Mouse (Mus musculus) right cerebral cortex, adult 18-20 months (tissue): ENCODE measurements around the gene Kdelr1.
A peak's percentile ranks its signal among the peaks of the same experiment; 100 is the strongest.

Experiments
- DNase-seq: peaks from one replicate; pipeline ENCODE4 v3.0.0; 2022; ENCODE audit warnings: mixed read lengths

Gene Kdelr1

DNA sequence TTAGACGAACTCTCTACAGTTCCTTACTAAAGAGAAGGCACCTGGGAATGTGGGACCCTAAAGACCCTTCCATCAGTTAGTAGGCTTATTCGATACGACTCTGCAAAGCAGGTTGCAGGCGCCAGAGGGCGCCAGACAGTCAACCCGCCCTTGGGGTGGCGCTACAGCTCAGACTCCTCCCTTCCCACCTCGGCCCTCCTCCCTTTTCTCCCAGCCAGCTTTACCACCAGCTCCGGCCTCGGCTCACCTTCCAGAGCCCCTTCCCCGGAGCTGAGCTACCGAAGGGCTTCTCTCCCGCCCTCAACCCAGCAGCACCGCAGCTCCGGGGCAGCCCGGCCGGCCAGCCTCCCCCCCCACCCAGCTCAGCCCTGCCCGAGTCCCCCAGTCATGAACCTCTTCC is at the start of gene Kdelr1:
TSS of gene Kdelr1 (plus strand) at position 149 of the 400 bp plus-strand sequence.
- peak; percentile 91 for DNase-seq

DNA sequence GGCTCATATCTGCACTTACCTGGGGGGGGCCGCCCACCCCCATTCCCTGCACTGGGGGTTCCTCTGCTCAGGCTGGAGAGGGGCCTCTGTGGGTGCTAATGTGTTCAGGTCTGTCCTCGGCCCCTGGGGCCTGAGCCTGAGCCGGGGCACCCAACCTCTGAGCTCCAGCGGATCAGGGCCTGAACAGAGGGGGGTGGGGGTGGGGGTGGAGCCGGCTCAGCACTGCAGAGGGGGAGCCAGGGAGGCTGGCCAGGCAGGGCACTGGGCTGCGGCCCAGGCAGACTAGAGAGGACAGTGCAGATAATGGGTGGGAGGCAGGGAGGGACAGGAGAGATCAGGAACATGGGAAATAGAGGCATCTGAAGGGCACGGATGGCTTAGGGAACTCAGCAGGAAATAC is 48.0 kb upstream of the Kdelr1 start, which contains the start of gene Kcnj14:
TSS of gene Kcnj14 (minus strand) at position 185 of the 400 bp plus-strand sequence.
- no peak for DNase-seq

DNA sequence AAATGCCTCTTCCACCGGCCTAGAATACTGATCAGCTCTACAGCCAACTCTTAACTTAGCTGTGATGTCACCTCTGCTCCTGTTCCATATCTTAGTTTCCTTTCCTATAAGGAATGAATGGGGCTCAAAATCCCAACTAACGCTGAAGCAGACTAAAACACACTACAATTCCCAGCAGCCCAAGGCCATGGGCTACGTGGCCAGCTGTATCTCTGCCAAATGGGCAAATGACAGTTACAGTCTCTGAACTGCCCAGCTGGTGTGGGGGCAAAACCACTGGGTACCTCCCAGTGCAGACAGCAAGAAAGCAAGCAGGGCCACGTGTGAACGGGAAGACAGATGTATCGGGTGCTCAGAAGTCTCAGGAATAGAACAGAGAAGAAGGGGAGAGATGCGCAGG is 45.9 kb upstream of the Kdelr1 start:
- DNase-seq = no peak

DNA sequence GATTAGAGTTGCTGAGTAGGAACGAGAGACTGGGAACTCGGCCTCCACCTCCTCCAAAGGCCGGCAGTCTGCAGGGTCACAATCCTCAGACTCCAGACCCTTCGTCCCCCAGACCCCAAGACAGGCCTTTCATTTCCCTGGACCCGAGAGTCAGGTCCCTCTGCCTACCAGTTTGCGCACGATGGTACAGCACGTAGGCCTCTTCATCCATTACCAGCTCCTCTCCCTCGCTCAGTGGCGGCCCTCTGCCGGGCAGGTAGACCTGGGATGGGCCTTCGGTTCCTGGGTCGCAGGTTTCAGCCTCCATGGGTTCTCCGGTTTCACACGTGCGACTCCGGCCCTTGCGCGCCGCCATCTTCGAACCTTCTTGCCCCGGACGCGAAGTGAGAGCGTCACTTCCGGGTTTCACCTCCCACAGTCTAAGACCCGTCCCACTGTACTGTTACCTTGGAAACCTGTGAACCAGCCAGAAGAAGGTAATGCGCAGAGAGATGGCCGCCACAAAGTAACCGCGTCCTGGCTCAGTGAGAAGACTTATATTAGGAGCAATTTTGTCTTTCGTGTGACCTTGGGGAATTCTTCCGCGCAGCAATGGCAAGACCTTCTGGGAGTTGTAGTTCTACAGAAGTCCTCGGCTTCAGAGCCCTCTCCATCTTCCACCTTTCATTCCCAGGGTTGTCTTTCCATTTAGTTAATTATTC is 42.0 kb upstream of the Kdelr1 start, which contains the start of gene Grwd1:
TSS of gene Grwd1 (minus strand) at position 518 of the 701 bp plus-strand sequence.
- peak; percentile 90 for DNase-seq

DNA sequence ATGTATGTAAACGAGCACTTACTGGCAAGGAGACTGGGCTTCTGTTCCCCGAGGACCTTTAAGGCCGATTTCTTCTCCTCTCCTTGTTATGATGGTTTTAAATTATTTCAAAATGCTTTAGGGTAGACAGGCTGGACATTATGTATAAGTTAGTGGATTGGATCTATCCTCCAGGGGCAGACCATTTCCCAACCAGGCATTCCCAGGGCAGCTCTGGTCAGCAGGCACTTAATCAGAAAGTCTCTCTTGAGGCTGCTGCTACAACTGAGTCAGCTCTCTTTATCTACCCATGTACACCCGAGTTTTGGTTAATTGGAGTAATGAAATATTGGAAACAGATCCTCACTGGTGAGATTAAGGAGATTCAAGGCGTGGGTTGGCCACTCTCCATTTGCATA is 41.4 kb upstream of the Kdelr1 start:
- no peak for DNase-seq

DNA sequence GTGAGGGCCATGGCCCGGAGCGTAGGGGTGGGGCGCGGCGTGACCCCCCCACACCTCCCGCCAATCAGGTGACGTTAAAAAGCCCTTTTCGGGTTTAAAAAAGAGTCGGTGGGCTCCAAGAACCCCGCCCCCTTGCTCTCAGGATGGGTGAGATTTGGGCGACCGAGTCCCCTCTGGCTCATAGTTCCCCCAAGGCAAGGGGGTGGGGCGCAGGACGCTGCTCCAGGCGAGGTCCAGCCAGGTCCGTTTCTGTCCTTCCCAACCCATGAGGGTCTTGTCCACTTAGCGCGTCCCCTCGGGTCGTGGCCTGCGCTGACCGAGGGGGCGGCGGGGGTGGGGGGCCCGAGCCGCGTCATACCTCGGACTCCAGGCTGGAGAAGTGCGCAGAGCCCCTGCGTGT is 40.1 kb upstream of the Kdelr1 start:
- DNase-seq = no peak

DNA sequence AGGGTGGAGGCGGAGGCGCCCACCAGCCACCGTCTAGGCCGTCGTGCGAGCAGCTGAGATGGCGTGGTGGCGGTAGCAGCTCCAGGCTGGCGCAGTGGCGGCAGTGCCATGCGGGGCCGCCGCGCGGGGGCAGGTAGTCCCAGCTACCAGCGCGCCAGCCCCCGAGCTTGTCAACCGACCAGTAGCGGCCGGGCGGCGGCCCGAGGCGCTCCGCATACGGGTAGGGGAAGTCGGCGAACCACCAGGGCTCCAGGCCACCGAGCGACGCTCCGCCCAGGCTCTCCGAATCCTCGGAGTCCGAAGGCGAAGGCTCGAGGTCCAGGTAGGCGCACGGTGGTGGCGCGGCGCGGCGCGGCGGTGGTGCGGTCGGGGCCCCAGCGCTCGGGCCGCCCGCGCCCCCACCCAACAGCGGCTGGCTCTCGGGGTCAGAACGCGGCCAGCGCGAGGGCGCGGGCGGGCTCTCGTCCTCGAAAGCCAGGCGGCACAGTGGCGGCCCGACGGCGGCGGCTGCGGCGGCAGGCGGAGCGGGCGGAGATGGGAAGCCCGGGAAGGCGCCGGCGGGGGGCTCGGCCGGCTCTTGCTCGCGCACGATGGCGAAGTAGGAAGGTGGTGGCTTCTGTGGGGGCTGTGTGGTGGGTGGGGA is 39.3 kb upstream of the Kdelr1 start:
- no peak for DNase-seq

DNA sequence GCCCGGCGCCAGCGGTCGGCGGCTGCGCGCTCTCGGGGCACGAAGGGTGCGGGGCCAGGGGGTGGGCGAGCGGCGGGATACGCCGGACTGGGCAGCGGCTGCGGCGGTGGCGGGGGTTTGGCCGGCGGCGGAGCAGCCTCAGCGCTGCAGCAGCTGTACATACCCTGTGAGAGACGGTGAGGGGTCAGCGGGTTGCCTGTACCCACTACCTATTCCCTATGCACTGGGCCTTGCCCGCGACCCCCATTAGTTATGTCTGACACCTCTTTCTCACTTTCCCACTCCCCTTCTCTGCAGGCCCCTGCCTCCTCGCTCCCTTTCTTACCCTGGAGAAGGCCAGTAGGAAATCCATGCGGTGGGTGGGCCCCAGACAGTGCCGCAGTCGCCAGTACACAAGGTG is 38.6 kb upstream of the Kdelr1 start:
- DNase-seq = no peak

DNA sequence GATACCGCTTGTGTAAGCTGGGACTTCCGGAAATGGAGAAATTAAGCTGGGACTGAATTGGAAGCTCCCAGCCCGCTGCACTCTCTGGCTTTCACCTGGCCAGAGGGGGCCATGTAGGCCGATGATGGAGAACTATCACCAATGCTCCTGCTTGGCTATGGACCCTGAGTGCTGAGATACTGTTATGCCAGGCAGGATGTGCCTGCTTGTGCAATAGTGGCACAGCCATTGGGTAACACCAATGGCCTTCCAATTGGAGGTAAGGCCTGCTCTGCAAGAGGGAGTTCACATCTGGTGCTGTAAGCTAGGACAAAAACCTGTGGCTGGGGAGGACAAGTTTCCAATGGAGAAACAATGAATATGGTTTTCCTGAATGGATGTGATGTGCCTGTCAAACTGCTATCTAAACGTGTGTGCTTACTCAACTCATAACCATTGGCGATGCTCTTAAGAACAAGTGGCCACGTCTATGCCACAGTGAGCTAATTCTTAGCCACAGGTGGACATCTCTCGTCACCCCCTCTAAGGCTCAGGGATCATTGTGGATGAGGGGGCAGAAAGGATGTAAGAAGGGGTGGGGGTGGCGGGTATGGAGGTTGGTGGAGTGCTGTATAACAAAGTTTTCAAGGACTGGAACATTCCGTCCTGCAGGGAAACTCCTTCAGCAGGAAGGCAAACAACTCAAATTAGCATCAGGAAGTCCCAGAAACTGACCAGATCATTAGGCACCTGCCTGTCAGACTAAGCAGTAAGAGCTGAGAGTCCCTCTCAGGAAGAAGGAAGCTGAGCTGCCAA is 29.4 kb upstream of the Kdelr1 start:
- DNase-seq = no peak

DNA sequence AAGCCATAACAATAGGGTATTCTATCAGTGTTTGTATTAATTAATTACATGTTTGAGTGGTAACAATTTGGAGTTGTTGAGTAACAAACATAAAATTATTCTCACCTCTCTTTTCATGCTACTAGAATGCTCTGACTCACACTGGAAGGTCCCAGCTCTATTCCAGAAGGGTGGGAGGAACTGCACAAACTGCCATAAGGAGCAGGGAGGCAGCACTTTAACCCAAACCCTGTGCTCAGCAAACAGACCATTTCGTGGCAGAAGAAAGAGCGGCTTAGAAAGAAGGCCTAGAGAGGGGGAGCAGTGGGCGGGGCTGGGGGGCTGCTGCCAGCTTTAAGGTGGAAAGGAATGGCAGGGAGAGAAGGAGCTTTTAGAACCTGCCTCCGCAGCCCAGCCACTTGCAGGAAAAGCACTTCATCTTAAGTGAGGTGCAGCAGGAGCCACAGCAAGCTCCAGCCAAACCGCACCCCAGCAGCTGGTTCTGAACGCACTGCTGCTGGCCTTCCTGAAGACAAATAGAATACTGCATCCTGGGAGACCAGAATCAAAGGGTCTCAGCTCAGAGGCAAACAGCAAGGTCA is 24.0 kb upstream of the Kdelr1 start:
- no peak for DNase-seq

DNA sequence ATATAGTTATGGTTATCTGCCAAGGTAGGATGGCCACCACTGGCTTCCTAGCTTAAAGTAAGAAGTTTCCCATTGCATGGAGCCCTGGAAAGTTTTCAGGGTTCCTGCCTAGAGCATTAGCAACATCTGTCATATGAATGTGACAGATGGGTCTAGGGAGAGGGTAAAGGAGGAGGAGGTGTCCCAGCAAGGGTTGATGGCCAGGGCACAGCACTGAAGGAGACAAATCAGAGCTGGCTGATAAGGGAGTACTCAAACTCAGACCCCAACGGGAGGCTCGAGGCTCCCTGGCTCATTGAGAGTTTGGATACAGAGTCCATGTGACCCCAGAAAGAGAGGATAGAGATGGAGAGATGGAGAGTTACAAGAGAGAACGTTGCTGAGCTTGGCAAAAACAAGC is 21.9 kb upstream of the Kdelr1 start:
- no peak for DNase-seq

DNA sequence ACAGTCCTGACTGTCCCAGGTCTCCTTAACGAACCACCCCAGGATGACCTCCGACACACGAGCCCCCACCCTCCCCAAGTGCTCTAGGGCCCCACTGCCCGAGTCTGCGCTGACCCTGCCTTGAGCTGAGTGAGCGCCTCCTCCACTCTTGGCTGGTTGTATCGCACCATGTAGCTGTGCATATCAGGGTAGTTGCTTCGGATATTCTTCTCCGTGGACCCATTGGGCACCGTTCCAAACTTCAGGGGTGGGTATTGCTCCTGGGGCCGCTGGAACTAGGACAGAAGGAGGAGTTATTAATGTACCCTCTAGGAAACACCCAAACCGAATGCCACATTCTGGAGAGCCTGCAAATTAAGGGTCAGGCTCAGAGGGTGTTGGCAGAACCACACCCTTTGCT is 19.5 kb upstream of the Kdelr1 start:
- no peak for DNase-seq

DNA sequence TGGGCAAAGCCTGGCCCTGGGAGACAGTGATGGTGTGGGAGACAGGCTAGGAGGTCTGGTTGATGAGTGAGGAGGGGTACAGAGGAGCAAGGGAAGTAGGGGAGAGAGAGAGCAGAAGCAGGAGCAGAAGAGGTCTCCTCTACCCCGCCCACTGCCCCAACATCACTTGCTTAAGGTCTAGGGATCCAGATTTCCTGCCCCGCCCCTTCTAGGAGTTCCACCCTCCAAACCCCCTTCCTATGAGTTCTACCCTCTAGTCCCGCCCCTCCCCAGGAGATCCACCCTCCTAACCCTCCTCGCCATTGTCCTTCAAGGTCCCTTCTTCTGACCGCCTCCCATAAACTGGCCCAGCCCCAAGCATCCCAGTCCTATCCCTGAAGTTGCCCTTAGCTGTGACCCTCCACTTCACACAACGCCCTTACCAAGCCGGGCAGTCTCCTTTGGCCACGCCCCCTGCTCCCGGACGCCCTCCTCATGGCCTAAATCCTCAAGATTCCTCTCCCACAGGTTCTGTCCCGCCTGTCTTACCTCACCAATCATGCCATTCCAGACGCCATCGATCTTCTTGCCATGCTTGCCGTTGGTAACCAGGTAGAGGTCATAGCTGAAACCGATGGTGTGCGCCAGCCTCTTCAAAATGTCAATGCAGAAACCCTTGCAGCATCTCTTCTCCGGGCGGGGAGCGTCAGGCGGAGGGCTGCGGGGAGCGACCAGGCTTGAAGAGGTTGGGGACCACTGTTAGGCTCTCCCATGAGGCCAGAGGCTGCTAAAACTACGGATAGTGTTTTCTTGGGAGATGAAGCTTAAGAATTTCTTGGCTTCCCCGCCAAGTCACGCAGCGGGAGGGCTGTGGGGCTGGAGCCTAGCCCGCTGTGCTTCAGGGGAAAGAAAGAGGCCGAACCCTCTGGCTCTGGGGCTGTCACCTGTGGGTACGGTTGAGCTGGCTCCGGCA is 15.3 kb upstream of the Kdelr1 start:
- no peak for DNase-seq

DNA sequence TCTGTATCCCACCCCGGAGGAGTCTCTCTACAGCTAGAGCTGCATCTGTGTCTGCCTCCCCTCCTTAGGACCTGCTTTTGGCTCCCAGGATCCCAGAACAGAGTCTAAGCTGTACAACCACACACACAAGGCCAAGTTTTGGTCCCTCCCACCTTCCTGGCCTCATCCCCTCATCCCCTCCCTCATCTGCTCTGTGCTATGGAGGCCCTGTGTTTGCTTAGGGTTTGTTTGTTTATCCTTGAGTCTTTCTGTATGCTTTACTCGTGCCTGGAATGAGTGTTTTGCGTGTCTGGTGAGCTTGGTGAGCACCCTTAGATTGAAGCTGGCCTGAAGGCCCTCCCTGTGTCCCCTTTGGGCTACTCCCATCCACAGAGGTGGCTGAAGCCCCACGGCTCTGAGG is 13.6 kb upstream of the Kdelr1 start:
- DNase-seq = no peak

DNA sequence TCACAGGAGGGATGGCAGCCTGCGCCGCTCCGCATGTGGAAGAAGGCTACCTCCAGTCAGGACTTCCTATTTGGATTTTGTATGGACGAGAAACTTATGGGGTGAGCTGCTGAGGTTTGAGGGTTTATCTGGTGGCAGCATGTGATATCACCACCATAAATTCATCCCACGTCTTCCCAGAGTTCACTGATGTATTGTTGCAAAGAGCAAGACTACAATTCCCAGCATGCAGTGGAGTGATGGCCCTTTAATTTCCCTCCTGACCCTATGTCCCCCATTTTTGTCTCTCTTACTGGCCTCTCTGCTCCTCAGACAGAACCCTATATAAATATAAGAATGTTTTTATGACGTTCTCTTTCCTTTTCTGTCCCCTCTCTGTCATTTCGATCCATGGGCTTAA is 9.8 kb upstream of the Kdelr1 start:
- no peak for DNase-seq

DNA sequence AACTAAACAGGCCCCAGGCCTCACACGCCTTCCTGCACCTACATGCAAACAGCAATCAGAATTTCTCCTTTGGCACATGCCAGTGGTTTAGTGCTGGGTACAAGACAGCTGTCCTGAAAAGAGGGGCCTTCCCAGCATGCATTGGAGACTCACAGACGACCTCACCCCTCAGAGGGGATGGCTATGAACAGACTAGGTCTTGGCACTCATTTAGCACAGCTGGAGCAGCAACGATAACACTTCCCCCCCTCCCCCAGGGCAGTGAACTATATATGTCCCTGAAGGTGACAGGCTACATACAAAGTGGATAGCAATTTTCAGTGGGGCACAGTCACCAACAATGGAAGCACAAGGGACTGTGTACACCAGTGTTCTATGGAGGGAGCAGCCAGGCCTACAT is 8.1 kb upstream of the Kdelr1 start:
- DNase-seq = no peak

DNA sequence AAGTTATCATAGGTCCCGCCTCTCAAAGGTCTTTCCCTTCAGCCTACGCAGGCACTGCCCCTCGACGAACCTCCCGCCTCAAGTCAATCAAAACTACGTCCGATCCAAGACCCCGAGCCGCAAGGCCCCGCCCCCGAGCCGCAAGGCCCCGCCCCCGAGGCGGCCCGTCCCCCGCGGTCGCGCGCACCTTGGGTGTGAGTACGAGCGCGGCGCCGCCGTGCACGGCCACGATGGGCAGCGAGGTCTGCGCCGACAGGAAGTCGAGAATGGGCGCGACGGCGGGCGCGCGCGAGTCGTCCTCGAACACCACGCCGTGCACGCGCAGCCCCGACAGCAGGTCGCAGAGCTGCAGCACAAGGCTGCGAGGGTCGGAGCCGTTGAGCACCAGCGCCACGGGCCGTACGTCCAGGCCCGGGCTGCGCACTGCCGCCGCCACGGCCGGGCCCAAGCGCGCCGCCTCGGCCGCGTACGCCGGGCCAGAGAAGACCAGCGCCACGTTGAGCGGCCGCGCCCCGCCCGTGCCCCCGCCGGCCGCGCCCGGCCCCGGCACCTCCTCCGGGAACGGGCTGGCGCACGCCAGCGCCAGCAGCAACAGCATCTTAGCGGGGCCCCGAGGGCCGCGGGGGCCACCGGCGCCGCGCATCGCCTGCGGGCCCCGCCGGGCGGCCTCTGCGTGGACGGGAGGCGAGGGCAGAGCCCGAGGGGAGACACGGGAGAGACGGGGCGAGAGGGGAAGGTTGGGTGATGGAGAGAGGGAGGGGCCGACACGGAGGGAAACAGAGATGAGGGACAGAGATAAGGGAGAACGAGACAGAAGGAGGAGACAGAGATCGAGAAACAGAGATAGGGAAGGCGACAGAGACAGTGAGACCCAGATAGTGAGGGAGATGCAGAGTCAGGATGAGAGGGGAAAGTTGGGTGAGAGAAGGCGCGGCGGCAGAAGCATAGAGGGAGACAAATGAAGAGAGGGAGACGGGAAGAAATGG is 6.4 kb upstream of the Kdelr1 start:
- peak; percentile 80 for DNase-seq

DNA sequence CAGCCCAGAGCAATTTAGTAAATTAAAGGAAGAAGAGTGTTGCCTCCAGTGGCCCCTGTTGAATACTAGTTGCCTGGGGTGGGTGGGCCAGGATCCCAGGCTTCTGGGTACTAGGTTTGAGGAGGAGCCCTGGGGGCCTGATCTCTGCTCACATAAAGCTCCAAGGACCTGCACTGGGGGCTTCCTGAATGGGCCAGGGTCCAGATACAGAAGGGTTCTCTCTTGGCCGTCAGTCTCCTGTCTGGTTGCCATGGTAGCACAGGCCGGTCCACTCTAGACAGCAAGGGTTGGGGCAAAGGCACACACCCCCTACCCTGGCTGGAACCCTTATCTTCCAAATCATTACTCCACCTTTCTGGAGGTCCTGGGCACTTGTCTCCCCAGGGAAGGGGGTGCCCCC is 4.7 kb upstream of the Kdelr1 start:
- DNase-seq = no peak

DNA sequence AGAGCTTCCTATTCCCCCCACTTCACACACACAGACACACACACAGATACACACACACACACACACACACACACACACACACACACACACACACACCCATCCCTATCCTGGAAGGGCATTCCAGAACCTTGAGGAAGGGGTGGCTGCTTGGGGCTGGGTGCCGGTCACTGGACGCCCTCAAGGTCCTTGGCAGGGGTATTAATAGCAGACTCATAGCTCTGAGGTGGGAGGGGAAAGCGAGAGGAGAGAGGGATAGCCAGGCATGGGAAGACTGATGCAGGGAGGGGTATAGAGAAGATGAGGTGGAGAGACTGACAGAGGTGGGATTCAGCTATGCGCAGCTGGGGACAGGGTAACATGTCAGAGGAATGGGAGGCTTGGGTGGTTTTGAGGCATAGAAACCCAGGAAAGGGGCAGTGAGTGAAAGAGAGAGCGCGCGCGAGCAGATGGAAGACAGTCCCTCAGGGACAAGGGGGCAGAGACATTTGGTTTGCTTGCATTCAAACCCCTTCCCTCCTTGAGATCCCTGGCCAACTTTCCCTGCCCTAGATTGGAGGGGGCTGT is 3.4 kb upstream of the Kdelr1 start:
- DNase-seq = no peak

DNA sequence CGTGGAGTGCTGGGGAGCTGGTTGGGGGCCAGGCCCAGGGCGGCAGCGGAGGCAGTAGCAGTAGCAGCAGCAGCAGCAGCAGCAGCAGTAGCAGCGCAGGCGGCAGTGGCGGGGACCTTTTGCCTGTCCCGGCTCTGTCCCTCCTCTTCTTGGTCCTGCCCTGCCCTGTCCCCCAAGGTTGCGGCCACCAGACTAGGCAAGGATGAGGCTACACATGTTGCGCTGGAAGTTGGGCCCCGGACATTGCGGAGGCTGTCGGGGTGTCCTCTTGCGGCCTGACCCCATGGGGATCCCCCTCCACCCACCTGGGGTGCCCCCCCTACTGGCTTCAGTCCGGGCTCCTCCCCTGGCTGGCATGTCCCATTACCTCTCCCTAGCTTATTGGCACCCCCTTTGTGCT is 2.8 kb upstream of the Kdelr1 start:
- DNase-seq = no peak
